Mouse (Mus musculus): ENCODE measurements around the gene Ddx39.

GRCm38 (mm10) chr8:83719048-83719447 is 4.1 kb downstream of the Ddx39 start:
- no peak for TF ChIP-seq CTCF (IDR thresholded peaks at IDR 0.05; ENCODE audit: low read depth, low read length)
- no peak for TF ChIP-seq GATA1 (IDR thresholded peaks at IDR 0.05; ENCODE audit: borderline replicate concordance, low read length)

Data from G1E (cell line).